Mouse (Mus musculus) neutrophil, adult 59 days (primary cell): ENCODE results near the gene Ube2dnl2. TPM values are rescaled to one million over a fixed set of nuclear protein-coding genes. Genes with fewer than 3 reads are reported as not detected.

Source experiments
- total RNA-seq, 2 experiments: library from RNA; stranded (reverse); gene quantifications; 1 replicate in 1 of 2; 2 replicates in 1 of 2; pipeline ENCODE4 v1.2.4; 2023

The Ube2dnl2 gene
- not detected for total RNA-seq

DNA sequence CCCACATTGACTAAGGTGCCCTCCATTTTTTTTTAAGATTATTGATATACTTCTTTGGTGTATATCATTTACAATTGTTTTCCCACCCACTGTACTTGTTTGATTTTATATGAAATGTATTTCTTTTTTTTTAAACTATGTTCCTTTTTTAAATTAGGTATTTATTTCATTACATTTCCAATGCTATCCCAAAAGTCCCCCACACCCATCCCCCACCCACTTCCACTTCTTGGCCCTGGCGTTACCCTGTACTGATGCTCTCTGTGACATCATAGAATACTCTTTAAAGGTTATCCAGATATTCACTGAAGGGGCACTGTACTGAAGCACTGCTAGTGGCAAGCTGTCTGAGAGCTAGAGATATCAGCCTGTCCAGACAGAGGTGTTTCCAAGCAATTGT, at the start of gene Ube2dnl2:
Ube2dnl2 (plus strand) TSS at position 301 of the 400 bp plus-strand sequence.

DNA sequence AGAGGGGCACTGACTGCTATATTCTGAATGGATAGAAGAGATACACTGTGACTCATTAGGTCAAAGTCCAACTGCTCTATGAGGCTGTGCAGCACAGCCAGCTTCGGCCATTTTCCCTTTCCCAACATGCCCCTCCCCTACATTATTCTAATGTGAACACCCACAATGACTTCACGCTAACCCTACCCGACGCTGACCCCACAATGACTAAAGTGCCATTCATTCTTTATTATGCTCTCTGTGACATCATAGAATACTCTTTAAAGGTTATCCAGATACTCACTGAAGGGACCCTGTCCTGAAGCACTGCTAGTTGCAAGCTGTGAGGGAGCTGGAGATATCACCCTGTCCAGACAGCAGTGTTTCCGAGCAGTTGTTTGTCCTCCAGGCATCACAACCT, 2.7 kb upstream of the Ube2dnl2 start, which contains the start of gene Ube2dnl1:
Ube2dnl1 (plus strand) TSS at position 301 of the 400 bp plus-strand sequence.

Other genes with a start within 250 kb of the Ube2dnl2 start
- gene Ube2dnl1, start 2.6 kb upstream of the Ube2dnl2 start, total RNA-seq, result not detected